Mouse (Mus musculus) stomach, embryonic 15.5 days (tissue): ENCODE results near the gene Gar1. TPM values are rescaled to one million over a fixed set of nuclear protein-coding genes. Genes with fewer than 3 reads are reported as not detected.

Source experiments
- ATAC-seq: fragments of 200-750 bp; cut with Nextera tagmentation; 2 replicates; pipeline ENCODE4 v1.8.0; 2017; ENCODE audit warnings: low read depth, moderate number of reproducible peaks, moderate TSS enrichment; ENCODE audit not compliant: insufficient read depth, low FRiP score
- H3K27ac ChIP-seq: fragments of 300-500 bp; sonication (generic); 2 replicates; pipeline ENCODE4 v1.5.1; 2015; ENCODE audit warnings: mild to moderate bottlenecking, inconsistent platforms
- H3K27me3 ChIP-seq: fragments of 300-500 bp; sonication (generic); replicated peaks from 2 replicates; pipeline ENCODE4 v1.6.1; 2015; ENCODE audit warnings: inconsistent platforms
- H3K36me3 ChIP-seq: fragments of 300-500 bp; sonication (generic); 2 replicates; pipeline ENCODE4 v1.6.1; 2015; ENCODE audit warnings: inconsistent platforms
- H3K4me1 ChIP-seq: fragments of 300-500 bp; sonication (generic); 2 replicates; pipeline ENCODE4 v1.6.1; 2015; ENCODE audit warnings: inconsistent platforms
- H3K4me2 ChIP-seq: fragments of 300-500 bp; sonication (generic); 2 replicates; pipeline ENCODE4 v1.6.1; 2015; ENCODE audit warnings: mild to moderate bottlenecking, inconsistent platforms
- H3K4me3 ChIP-seq: fragments of 300-500 bp; sonication (generic); replicated peaks from 2 replicates; pipeline ENCODE4 v1.5.1; 2015; ENCODE audit warnings: inconsistent platforms
- H3K9ac ChIP-seq: fragments of 300-500 bp; sonication (generic); 2 replicates; pipeline ENCODE4 v1.6.1; 2015; ENCODE audit warnings: inconsistent platforms
- H3K9me3 ChIP-seq: fragments of 300-500 bp; sonication (generic); 2 replicates; pipeline ENCODE4 v1.6.1; 2016; ENCODE audit warnings: inconsistent platforms
- WGBS: fragments of 180-500 bp; shearing (Covaris S2); methylation state at CpG from one replicate; pipeline ENCODE4 v1.1.7; 2015; 5-methylcytosine and 5-hydroxymethylcytosine counted together
- polyA plus RNA-seq: library from polyadenylated mRNA; unstranded; fragments of >200 nt; fragmentation: Nextera tagmentation; extraction: Ambion mirVana; gene quantifications from 2 replicates; pipeline ENCODE4 v1.2.1, GENCODE M21; 2015

Gar1 gene
- polyA plus RNA-seq, result 84.8 and 91.7 TPM in 2 replicates

- Histone ChIP-seq H3K9ac (peak within 1 kb of the TSS; percentile 86), H3K4me3 (peak within 1 kb of the TSS; percentile 98), H3K36me3 (peaks cover 4% of the 10 kb centered on the region; the same call in 1 of the 2 replicates), H3K9me3 (no peaks in the 10 kb centered on the region), H3K4me2 (peak within 1 kb of the TSS; percentile 84), H3K27ac (peak within 1 kb of the TSS; percentile 94), H3K27me3 (no peaks in the 10 kb centered on the region), H3K4me1 (peaks cover 10% of the 10 kb centered on the region; the same call in 1 of the 2 replicates)
- 0% methylated on average over 59 of the region's 60 CpGs for WGBS
- ATAC-seq, result peak; percentile 86
These were observed at the start of gene Gar1 for GRCm38 (mm10) chr3:129831035-129831568. Gene Gar1, minus strand, starts transcription at chr3:129831396.

- H3K9me3 ChIP-seq, result no peaks in the 10 kb centered on the region
- no peak for ATAC-seq
- H3K4me3 ChIP-seq, result peak overlapping the region; percentile 58
- H3K4me2 ChIP-seq, result peak overlapping the region; percentile 83
- no peaks in the 10 kb centered on the region for H3K27me3 ChIP-seq
- no peaks in the 10 kb centered on the region for H3K36me3 ChIP-seq
- WGBS, result 60% methylated on average over 2 of the region's 2 CpGs
- H3K4me1 ChIP-seq, result peaks cover 9% of the 10 kb centered on the region; the same call in 1 of the 2 replicates
- H3K27ac ChIP-seq, result no peak overlapping the region
- H3K9ac ChIP-seq, result no peak overlapping the region
These were observed 48.7 kb upstream of the Gar1 start for GRCm38 (mm10) chr3:129879913-129880312.

GRCm38 (mm10) chr3:129879131-129879757 lies 48.0 kb upstream of the Gar1 start:
- whole genome bisulfite sequencing, result 1% methylated on average over 25 of the region's 25 CpGs
- Histone ChIP-seq H3K36me3 (no peaks in the 10 kb centered on the region), H3K9ac (peak overlapping the region; percentile 38; the same call in 1 of the 2 replicates), H3K4me2 (peak overlapping the region; percentile 83), H3K4me1 (peaks cover 9% of the 10 kb centered on the region; the same call in 1 of the 2 replicates), H3K4me3 (peak overlapping the region; percentile 58), H3K27ac (peak overlapping the region; percentile 73), H3K9me3 (no peaks in the 10 kb centered on the region), H3K27me3 (no peaks in the 10 kb centered on the region)
- ATAC-seq, result peak; percentile 70

- Histone ChIP-seq H3K9me3 (no peaks in the 10 kb centered on the region), H3K9ac (peak within 1 kb of the TSS; percentile 38), H3K4me3 (peak within 1 kb of the TSS; percentile 58), H3K4me2 (peak within 1 kb of the TSS; percentile 83), H3K27me3 (no peaks in the 10 kb centered on the region), H3K36me3 (no peaks in the 10 kb centered on the region), H3K4me1 (peaks cover 9% of the 10 kb centered on the region; the same call in 1 of the 2 replicates), H3K27ac (peak within 1 kb of the TSS; percentile 73)
- peak; percentile 87 for ATAC-seq
- WGBS, result under 1% methylated on average over 57 of the region's 66 CpGs
These were observed 47.3 kb upstream of the Gar1 start, which contains the start of gene Pla2g12a for GRCm38 (mm10) chr3:129878405-129879021. Gene Pla2g12a, plus strand, starts transcription at chr3:129878606.

- Histone ChIP-seq H3K4me1 (peaks cover 9% of the 10 kb centered on the region; the same call in 1 of the 2 replicates), H3K27ac (no peak overlapping the region), H3K36me3 (no peaks in the 10 kb centered on the region), H3K9ac (no peak overlapping the region), H3K9me3 (no peaks in the 10 kb centered on the region), H3K27me3 (no peaks in the 10 kb centered on the region), H3K4me3 (no peak overlapping the region), H3K4me2 (no peak overlapping the region)
- WGBS, result 84% methylated on average over 10 of the region's 10 CpGs
- no peak for ATAC-seq
These were observed 46.1 kb upstream of the Gar1 start for GRCm38 (mm10) chr3:129877327-129877726.

- Histone ChIP-seq H3K4me1 (no peaks in the 10 kb centered on the region), H3K27me3 (no peaks in the 10 kb centered on the region), H3K9ac (no peak overlapping the region), H3K4me3 (no peak overlapping the region), H3K36me3 (no peaks in the 10 kb centered on the region), H3K27ac (no peak overlapping the region), H3K4me2 (no peak overlapping the region), H3K9me3 (no peaks in the 10 kb centered on the region)
- ATAC-seq, result no peak
- 44% methylated on average over 14 of the region's 14 CpGs for WGBS
These were observed 32.5 kb upstream of the Gar1 start for GRCm38 (mm10) chr3:129863698-129864097.

- H3K9ac ChIP-seq, result no peak overlapping the region
- no peaks in the 10 kb centered on the region for H3K36me3 ChIP-seq
- no peak overlapping the region for H3K27ac ChIP-seq
- no peaks in the 10 kb centered on the region for H3K27me3 ChIP-seq
- ATAC-seq, result no peak
- no peak overlapping the region for H3K4me2 ChIP-seq
- no peaks in the 10 kb centered on the region for H3K4me1 ChIP-seq
- H3K9me3 ChIP-seq, result no peaks in the 10 kb centered on the region
- no peak overlapping the region for H3K4me3 ChIP-seq
- WGBS, result 53% methylated on average over 2 of the region's 2 CpGs
These were observed 31.4 kb upstream of the Gar1 start for GRCm38 (mm10) chr3:129862592-129862991.

- Histone ChIP-seq H3K9ac (no peak overlapping the region), H3K4me2 (no peak overlapping the region), H3K4me1 (no peaks in the 10 kb centered on the region), H3K27ac (no peak overlapping the region), H3K4me3 (no peak overlapping the region), H3K27me3 (no peaks in the 10 kb centered on the region), H3K36me3 (no peaks in the 10 kb centered on the region), H3K9me3 (no peaks in the 10 kb centered on the region)
- no peak for ATAC-seq
- 76% methylated on average over 7 of the region's 7 CpGs for WGBS
These were observed 15.7 kb upstream of the Gar1 start for GRCm38 (mm10) chr3:129846846-129847245.

GRCm38 (mm10) chr3:129845868-129846267 lies 14.7 kb upstream of the Gar1 start:
- 72% methylated on average over 2 of the region's 2 CpGs for WGBS
- no peaks in the 10 kb centered on the region for H3K36me3 ChIP-seq
- H3K27ac ChIP-seq, result no peak overlapping the region
- no peak overlapping the region for H3K4me2 ChIP-seq
- no peaks in the 10 kb centered on the region for H3K9me3 ChIP-seq
- no peak for ATAC-seq
- no peak overlapping the region for H3K9ac ChIP-seq
- H3K27me3 ChIP-seq, result no peaks in the 10 kb centered on the region
- H3K4me3 ChIP-seq, result no peak overlapping the region
- H3K4me1 ChIP-seq, result no peaks in the 10 kb centered on the region

- Histone ChIP-seq H3K27ac (no peak overlapping the region), H3K4me2 (no peak overlapping the region), H3K9ac (no peak overlapping the region), H3K9me3 (no peaks in the 10 kb centered on the region), H3K4me3 (no peak overlapping the region), H3K36me3 (no peaks in the 10 kb centered on the region), H3K4me1 (0 out of 2 replicates have a peak, but pooled peaks cover 3% of the 10 kb centered on the region), H3K27me3 (no peaks in the 10 kb centered on the region)
- WGBS, result 38% methylated on average over 7 of the region's 7 CpGs
- no peak for ATAC-seq
These were observed 6.8 kb upstream of the Gar1 start for GRCm38 (mm10) chr3:129838017-129838416.

GRCm38 (mm10) chr3:129836965-129837364 lies 5.8 kb upstream of the Gar1 start:
- Histone ChIP-seq H3K36me3 (no peaks in the 10 kb centered on the region), H3K27ac (no peak overlapping the region; the same call in 1 of the 2 replicates), H3K27me3 (no peaks in the 10 kb centered on the region), H3K9me3 (no peaks in the 10 kb centered on the region), H3K9ac (no peak overlapping the region), H3K4me3 (no peak overlapping the region), H3K4me1 (0 out of 2 replicates have a peak, but pooled peaks cover 3% of the 10 kb centered on the region), H3K4me2 (no peak overlapping the region)
- ATAC-seq, result no peak
- WGBS, result 71% methylated on average over 6 of the region's 6 CpGs
